Mouse (Mus musculus) hindbrain, embryonic 11.5 days (tissue): Measurements from ENCODE around the gene Dync1i2. TPM values are rescaled to one million over a fixed set of nuclear protein-coding genes. Genes with fewer than 3 reads are reported as not detected.

Source experiments
- ATAC-seq: fragments of 200-750 bp; cut with Nextera tagmentation; 2 replicates; pipeline ENCODE4 v1.8.0; 2017; ENCODE audit warnings: mild to moderate bottlenecking, moderate TSS enrichment, moderate library complexity; ENCODE audit not compliant: low FRiP score
- DNase-seq: peaks from one replicate; pipeline ENCODE4 v3.0.0-alpha.2; 2015; ENCODE audit warnings: low spot score
- H3K27ac ChIP-seq: fragments of 300-500 bp; sonication (generic); 2 replicates; pipeline ENCODE4 v1.5.1; 2014; ENCODE audit warnings: mild to moderate bottlenecking, low read depth, low read length
- H3K27me3 ChIP-seq: fragments of 300-500 bp; sonication (generic); 2 replicates; pipeline ENCODE4 v1.6.1; 2014; ENCODE audit warnings: mild to moderate bottlenecking, low read length, moderate library complexity, mixed read lengths; ENCODE audit not compliant: control insufficient read depth, insufficient read depth
- H3K36me3 ChIP-seq: fragments of 300-500 bp; sonication (generic); 2 replicates; pipeline ENCODE4 v1.6.1; 2014; ENCODE audit warnings: mild to moderate bottlenecking, low read length, moderate library complexity, mixed read lengths; ENCODE audit not compliant: control insufficient read depth, insufficient read depth
- H3K4me1 ChIP-seq: fragments of 300-500 bp; sonication (generic); replicated peaks from 2 replicates; pipeline ENCODE4 v1.6.1; 2014; ENCODE audit warnings: low read length, mixed read lengths; ENCODE audit not compliant: control insufficient read depth, insufficient read depth
- H3K4me2 ChIP-seq: fragments of 300-500 bp; sonication (generic); replicated peaks from 2 replicates; pipeline ENCODE4 v1.6.1; 2014; ENCODE audit warnings: mild to moderate bottlenecking, low read depth, low read length
- H3K4me3 ChIP-seq: fragments of 300-500 bp; sonication (generic); 2 replicates; pipeline ENCODE4 v1.5.1; 2014; ENCODE audit warnings: low read depth, low read length
- H3K9ac ChIP-seq: fragments of 300-500 bp; sonication (generic); 2 replicates; pipeline ENCODE4 v1.6.1; 2014; ENCODE audit warnings: low read depth, low read length
- H3K9me3 ChIP-seq: fragments of 300-500 bp; sonication (generic); 2 replicates; pipeline ENCODE4 v1.6.1; 2016; ENCODE audit warnings: low read length; ENCODE audit not compliant: control insufficient read depth
- WGBS: fragments of 180-500 bp; shearing (Covaris S2); extraction: QIAGEN DNeasy Blood & Tissue Kit; methylation state at CpG from one replicate; pipeline ENCODE4 v1.1.7; 2014; 5-methylcytosine and 5-hydroxymethylcytosine counted together
- polyA plus RNA-seq: library from polyadenylated mRNA; unstranded; fragments of >200 nt; fragmentation: Nextera tagmentation; extraction: Ambion mirVana; gene quantifications from 2 replicates; pipeline ENCODE4 v1.2.1, GENCODE M21; 2014

Dync1i2 gene
- polyA plus RNA-seq, 1 experiment from 2014 or later = 166 TPM

DNA sequence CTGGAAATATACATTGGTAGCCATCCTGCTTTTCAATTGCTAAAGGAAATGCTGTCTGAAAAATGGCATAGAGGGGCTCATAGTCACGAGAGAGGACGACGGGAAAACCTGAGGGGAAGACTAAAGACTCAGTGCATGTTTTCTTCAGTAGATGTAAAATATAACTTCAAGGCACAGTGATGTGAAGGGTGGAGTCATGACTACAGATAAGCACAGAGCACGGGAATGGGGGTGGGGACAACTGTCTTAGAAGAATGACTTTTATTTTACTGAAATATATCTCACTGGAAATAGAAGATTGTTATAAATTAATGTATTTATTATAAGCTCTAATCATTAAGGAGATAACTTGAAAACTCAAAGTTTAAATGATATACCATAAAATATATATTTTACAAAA, 58.6 kb downstream of the Dync1i2 start:
- H3K27me3 ChIP-seq = no peaks in the 10 kb centered on the region
- WGBS = 88% methylated on average over 4 of the region's 4 CpGs
- no peak overlapping the region for H3K4me3 ChIP-seq
- H3K36me3 ChIP-seq = no peaks in the 10 kb centered on the region
- H3K9me3 ChIP-seq = no peaks in the 10 kb centered on the region
- H3K27ac ChIP-seq = no peak overlapping the region
- no peak overlapping the region for H3K4me2 ChIP-seq
- ATAC-seq (no peak), DNase-seq (no peak)
- no peak overlapping the region for H3K9ac ChIP-seq
- no peaks in the 10 kb centered on the region for H3K4me1 ChIP-seq

DNA sequence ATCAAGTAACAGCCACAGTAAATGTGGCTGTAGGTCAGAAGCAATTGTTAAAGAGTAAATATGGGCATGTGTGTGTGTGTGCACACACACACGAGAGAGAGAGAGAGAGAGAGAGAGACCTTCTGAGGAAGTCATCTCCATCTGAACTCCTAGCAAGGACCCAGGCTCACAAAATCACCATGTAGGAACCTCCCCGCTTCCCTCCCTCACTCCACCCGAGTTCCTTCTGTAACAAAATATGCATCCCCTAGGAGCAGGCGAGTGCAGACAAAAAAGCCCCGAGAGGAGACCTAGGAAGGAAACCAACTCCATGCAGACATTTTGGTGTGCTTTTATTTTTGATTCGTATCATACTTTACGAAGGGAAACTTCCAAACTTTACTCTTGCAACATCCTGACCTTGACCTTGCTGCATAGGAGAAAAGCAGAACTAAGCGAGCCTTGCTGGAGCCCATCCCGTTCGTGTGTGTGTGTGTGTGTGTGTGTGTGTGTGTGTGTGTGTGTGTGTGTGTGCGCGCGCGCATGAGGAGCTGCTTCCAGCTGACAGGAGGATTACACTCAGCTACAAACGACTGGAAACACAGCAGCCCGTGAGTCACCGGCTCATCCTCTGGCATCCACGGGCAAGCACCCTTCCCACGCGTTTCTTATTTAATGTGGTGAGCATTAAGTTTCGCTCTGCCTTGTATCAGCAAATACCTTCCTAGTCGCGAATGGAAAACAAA, 62.6 kb downstream of the Dync1i2 start:
- Histone ChIP-seq H3K36me3 (no peaks in the 10 kb centered on the region), H3K9me3 (no peaks in the 10 kb centered on the region), H3K27ac (no peak overlapping the region), H3K4me1 (no peaks in the 10 kb centered on the region), H3K9ac (no peak overlapping the region), H3K27me3 (no peaks in the 10 kb centered on the region), H3K4me3 (no peak overlapping the region), H3K4me2 (no peak overlapping the region)
- ATAC-seq = no peak
- no peak for DNase-seq
- 72% methylated on average over 23 of the region's 23 CpGs for WGBS

DNA sequence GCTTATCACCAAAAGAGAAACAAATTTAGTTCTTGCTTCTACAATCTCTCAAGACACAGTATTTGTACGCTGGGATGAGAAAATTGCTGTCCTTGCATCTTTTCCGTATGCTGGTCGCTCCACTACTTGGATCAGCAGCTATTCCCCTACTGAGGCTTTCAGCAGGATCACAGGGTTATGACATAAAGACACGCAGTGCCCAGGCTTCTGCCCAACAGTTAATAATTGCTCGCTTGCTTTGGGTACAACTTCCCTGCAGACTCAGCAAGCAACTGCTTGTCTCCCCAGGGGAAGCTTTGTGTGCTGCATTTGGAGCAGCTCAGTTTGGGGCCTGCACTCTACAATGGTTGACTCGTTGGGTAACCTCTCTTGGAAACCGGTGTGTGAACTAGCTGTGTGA, 64.2 kb downstream of the Dync1i2 start:
- 83% methylated on average over 7 of the region's 7 CpGs for WGBS
- no peak for DNase-seq

DNA sequence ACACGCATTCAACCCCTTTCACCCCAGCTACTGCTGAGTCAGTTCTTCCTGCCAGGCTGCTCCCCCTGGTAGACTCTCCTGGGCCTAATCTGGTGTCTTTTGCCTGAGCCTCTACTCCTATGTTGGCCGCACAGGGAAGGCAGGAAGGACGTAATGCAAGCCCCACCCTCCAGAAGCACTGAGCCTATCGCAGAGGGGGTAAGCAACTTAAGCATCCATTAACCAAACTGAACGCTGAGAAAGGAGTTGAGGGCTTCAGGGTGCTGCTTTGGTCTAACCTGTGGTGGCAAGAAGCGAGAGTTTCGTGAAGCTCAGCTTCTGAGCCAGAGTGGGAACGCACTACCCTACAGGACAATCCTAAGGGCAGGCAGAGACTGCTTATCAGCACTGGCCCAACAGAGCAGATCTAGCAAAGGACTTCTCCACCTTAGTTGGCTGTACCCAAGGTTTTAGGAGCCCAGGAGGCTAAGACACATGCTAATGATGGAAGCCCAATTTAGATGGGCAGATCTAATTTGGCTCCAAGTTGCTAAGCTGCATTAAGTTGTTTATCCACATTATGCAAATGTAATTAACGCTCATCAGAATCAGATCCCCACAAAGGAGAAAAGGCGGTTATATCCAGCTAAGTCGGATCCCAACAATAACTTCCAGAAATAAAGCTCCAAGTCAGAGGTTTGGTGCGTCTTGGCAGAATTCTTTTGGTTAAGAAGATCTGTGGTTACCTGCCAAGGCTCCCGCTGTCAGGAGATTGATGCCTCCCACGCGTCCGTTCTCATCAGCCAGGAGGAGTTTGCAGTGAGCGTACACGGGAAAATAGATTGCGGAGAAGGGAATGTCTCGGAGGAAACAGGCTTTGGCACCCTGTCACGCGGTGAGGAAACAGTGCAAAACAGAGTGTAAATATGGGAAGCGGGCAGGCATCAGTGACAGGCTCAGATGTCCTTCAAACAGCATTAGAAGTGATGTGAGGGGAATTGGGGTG, 67.6 kb downstream of the Dync1i2 start:
- 82% methylated on average over 23 of the region's 23 CpGs for WGBS
- no peaks in the 10 kb centered on the region for H3K27me3 ChIP-seq

More for the DNA sequence above, 64.2 kb downstream of the Dync1i2 start:
- Histone ChIP-seq H3K27me3 (no peaks in the 10 kb centered on the region), H3K4me1 (no peaks in the 10 kb centered on the region), H3K36me3 (no peaks in the 10 kb centered on the region), H3K4me3 (no peak overlapping the region), H3K27ac (no peak overlapping the region), H3K4me2 (no peak overlapping the region), H3K9ac (no peak overlapping the region), H3K9me3 (no peaks in the 10 kb centered on the region)
- ATAC-seq = no peak

DNA sequence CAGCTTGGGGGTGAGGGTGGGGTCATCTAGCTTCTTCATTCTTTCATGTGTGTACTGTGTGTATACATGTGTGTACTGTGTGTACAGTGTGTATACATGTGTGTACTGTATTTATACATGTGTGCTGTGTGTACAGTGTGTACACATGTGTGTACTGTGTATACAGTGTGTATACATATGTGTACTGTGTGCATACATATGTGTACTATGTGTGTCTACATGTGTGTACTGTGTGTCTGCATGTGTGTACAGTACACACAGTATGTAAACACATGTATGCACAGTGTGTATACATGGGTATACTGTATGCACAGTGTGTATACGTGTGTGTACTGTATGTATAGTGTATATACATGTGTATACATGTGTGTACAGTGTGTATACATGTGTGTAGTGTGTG, 70.5 kb downstream of the Dync1i2 start:
- H3K27ac ChIP-seq = no peak overlapping the region
- H3K4me1 ChIP-seq = no peaks in the 10 kb centered on the region
- no peaks in the 10 kb centered on the region for H3K27me3 ChIP-seq
- H3K36me3 ChIP-seq = no peaks in the 10 kb centered on the region
- WGBS = 79% methylated on average over 1 of the region's 1 CpGs
- H3K9me3 ChIP-seq = no peaks in the 10 kb centered on the region
- H3K4me3 ChIP-seq = no peak overlapping the region
- no peak overlapping the region for H3K9ac ChIP-seq
- H3K4me2 ChIP-seq = no peak overlapping the region
- no peak for DNase-seq
- no peak for ATAC-seq

More for the DNA sequence above, 67.6 kb downstream of the Dync1i2 start:
- ATAC-seq (no peak), DNase-seq (no peak)
- Histone ChIP-seq H3K9ac (no peak overlapping the region), H3K27ac (no peak overlapping the region), H3K4me2 (no peak overlapping the region), H3K9me3 (no peaks in the 10 kb centered on the region), H3K36me3 (no peaks in the 10 kb centered on the region), H3K4me1 (no peaks in the 10 kb centered on the region), H3K4me3 (no peak overlapping the region)

DNA sequence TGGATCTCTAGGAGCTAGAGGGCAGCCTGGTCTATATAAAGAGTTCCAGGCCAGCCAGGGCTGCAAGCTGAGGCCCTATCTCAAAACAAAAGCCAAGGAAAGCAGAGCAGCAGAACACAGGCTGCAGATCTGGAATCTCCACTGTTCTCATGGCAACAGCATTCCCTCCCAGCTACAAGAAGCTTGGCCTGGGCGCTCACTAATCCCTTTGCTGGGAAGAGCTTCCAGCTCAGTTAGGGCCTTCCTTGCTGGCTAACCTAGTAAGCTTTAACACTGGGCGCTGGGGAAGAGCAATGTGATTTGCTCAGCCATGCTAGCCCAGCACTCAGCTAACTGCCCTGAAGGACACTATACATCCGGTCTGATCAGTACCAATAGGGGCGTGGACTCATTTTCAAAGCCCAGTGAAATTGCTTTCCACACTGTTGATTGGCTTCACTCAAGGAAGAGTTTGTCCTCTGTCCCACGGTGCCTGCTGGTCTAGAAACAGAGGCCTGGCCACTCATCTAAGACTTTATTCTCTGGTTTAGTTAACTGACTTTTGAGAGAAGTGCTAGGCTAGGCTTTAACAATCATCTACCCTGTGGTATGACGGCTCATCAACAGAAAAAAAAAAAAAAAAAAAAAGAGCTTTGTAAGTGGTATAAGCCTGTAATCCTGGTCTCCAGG, 78.7 kb downstream of the Dync1i2 start:
- 60% methylated on average over 6 of the region's 6 CpGs for WGBS

DNA sequence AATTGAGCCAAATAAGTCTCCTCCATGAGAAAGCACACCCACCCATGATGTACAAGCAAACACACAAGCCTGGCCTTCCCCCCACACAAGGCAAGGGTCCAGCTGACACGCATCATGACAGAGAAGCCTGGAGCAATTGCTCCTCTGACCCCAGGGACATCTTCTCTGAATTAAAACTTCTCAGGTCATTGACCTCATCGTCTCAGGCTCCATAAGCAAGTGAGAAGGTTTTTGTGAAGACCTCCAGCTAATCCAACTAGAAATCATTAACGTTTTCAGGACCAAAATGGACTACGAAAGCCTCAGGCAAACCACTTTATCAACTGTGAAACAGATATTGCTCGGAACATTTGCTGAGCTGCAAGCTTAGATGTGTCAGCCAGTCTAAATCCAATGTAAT, 80.1 kb downstream of the Dync1i2 start:
- H3K4me1 ChIP-seq = no peaks in the 10 kb centered on the region
- no peaks in the 10 kb centered on the region for H3K27me3 ChIP-seq
- H3K4me2 ChIP-seq = no peak overlapping the region
- no peak for DNase-seq
- no peak overlapping the region for H3K9ac ChIP-seq
- H3K9me3 ChIP-seq = no peaks in the 10 kb centered on the region
- 41% methylated on average over 5 of the region's 5 CpGs for WGBS
- no peak for ATAC-seq
- no peaks in the 10 kb centered on the region for H3K36me3 ChIP-seq
- no peak overlapping the region for H3K27ac ChIP-seq
- H3K4me3 ChIP-seq = no peak overlapping the region

More for the DNA sequence above, 78.7 kb downstream of the Dync1i2 start:
- Histone ChIP-seq H3K27ac (no peak overlapping the region), H3K4me2 (no peak overlapping the region), H3K9ac (no peak overlapping the region), H3K9me3 (no peaks in the 10 kb centered on the region), H3K36me3 (no peaks in the 10 kb centered on the region), H3K27me3 (no peaks in the 10 kb centered on the region), H3K4me1 (no peaks in the 10 kb centered on the region), H3K4me3 (no peak overlapping the region)
- ATAC-seq (no peak), DNase-seq (no peak)

DNA sequence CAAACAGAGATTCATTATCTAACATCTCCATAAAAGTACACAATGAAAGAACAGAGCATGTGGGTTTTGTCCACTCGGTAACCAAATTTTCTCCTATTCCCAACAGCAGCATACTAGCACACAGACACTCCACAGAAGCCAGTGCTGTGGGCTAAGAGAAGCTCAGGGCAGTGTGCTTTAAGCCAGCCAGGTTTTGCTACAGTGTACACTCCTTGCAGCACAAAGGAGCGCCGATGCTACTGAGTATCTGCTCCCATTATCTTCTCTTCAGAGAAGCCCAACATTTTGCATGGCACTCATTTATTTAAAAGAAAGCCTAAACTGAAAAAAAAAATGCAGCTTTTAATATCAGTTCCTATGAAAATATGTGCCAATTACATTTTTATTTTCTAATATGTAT, 82.5 kb downstream of the Dync1i2 start:
- Histone ChIP-seq H3K36me3 (no peaks in the 10 kb centered on the region), H3K4me3 (no peak overlapping the region), H3K27me3 (no peaks in the 10 kb centered on the region), H3K4me2 (no peak overlapping the region), H3K27ac (no peak overlapping the region), H3K9me3 (no peaks in the 10 kb centered on the region), H3K9ac (no peak overlapping the region), H3K4me1 (no peaks in the 10 kb centered on the region)
- DNase-seq = no peak
- no peak for ATAC-seq
- 84% methylated on average over 3 of the region's 3 CpGs for WGBS
